Mouse (Mus musculus): ENCODE measurements around the gene Nol9. TPM values are rescaled to one million over a fixed set of nuclear protein-coding genes. Genes with fewer than 3 reads are reported as not detected.

The Nol9 gene
- polyA plus RNA-seq, 1 experiment: 29.2 TPM

DNA sequence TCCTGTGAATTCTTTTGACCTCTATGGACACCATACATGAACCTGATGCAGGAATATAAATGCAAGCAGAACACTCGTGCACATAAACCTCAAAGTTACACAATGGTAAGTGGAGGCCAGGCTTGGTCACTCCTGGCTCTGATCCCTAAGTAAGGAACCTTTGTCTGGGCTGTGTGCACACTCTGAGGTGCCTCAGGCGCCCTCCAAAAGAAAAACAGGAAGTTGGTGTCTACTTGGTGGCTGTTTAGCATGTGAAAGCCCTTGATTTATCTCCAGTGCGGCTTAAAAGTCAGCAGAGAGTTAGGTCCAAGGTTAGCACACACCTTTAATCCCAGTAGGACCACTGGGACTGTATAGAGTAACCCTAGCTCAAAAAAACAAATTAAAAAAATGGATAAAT is 39.6 kb upstream of the Nol9 start:
- peaks cover 2% of the 10 kb centered on the region; the same call in 1 of the 2 replicates for H3K4me1 ChIP-seq (ENCODE audit: control insufficient read depth, insufficient read depth, low read length)
- no peak overlapping the region for H3K4me3 ChIP-seq (ENCODE audit: insufficient read depth, low read length)
- TF ChIP-seq CTCF (IDR thresholded peaks at IDR 0.05; ENCODE audit: borderline replicate concordance, insufficient read depth, low read length) (no peak), POLR2A (IDR thresholded peaks at IDR 0.05; ENCODE audit: low read depth, low read length) (no peak)
- H3K27ac ChIP-seq (ENCODE audit: insufficient read depth, low read length): no peak overlapping the region

GRCm38 (mm10) chr4:152000906-152001305 is 38.2 kb upstream of the Nol9 start:
- TF ChIP-seq CTCF (IDR thresholded peaks at IDR 0.05; ENCODE audit: borderline replicate concordance, insufficient read depth, low read length): no peak
- no peak for TF ChIP-seq POLR2A (IDR thresholded peaks at IDR 0.05; ENCODE audit: low read depth, low read length)
- Histone ChIP-seq H3K27ac (ENCODE audit: insufficient read depth, low read length) (no peak overlapping the region), H3K4me1 (ENCODE audit: control insufficient read depth, insufficient read depth, low read length) (peaks cover 2% of the 10 kb centered on the region; the same call in 1 of the 2 replicates)

GRCm38 (mm10) chr4:152001335-152001734 is 37.8 kb upstream of the Nol9 start:
- H3K4me3 ChIP-seq (ENCODE audit: insufficient read depth, low read length): no peak overlapping the region
- H3K27ac ChIP-seq (ENCODE audit: insufficient read depth, low read length): no peak overlapping the region
- TF ChIP-seq CTCF (IDR thresholded peaks at IDR 0.05; ENCODE audit: borderline replicate concordance, insufficient read depth, low read length) (no peak), POLR2A (IDR thresholded peaks at IDR 0.05; ENCODE audit: low read depth, low read length) (no peak)
- H3K4me1 ChIP-seq (ENCODE audit: control insufficient read depth, insufficient read depth, low read length): peaks cover 2% of the 10 kb centered on the region; the same call in 1 of the 2 replicates

More at GRCm38 (mm10) chr4:152000906-152001305, 38.2 kb upstream of the Nol9 start:
- H3K4me3 ChIP-seq (ENCODE audit: insufficient read depth, low read length): no peak overlapping the region

DNA sequence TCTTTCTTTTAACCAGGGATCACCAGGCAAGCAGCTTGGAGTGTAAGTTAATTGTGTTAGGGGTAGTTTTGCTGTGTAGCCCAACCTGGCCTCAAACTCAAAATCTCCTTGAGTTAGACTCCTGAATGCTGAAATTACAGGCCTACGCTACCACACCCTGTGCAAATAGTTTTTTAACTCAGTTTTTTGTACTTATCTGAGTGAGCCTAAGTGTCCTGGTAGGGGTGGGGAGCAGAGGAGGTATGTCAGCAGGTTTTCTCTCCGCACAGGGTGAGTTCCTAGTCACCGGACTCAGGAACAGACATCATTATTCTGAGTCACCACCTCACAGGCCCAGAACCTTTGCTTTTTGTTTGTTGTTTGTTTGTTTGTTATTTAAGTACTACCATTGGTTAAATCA is 37.1 kb upstream of the Nol9 start:
- no peak overlapping the region for H3K4me3 ChIP-seq (ENCODE audit: insufficient read depth, low read length)

GRCm38 (mm10) chr4:152006137-152006536 is 33.0 kb upstream of the Nol9 start:
- TF ChIP-seq POLR2A (IDR thresholded peaks at IDR 0.05; ENCODE audit: low read depth, low read length) (no peak), CTCF (IDR thresholded peaks at IDR 0.05; ENCODE audit: borderline replicate concordance, insufficient read depth, low read length) (no peak)
- H3K4me3 ChIP-seq (ENCODE audit: insufficient read depth, low read length): no peak overlapping the region
- no peak overlapping the region for H3K27ac ChIP-seq (ENCODE audit: insufficient read depth, low read length)
- peaks cover 9% of the 10 kb centered on the region for H3K4me1 ChIP-seq (ENCODE audit: control insufficient read depth, insufficient read depth, low read length)

More for the DNA sequence above, 37.1 kb upstream of the Nol9 start:
- Histone ChIP-seq H3K27ac (ENCODE audit: insufficient read depth, low read length) (no peak overlapping the region), H3K4me1 (ENCODE audit: control insufficient read depth, insufficient read depth, low read length) (peaks cover 5% of the 10 kb centered on the region)
- no peak for TF ChIP-seq CTCF (IDR thresholded peaks at IDR 0.05; ENCODE audit: borderline replicate concordance, insufficient read depth, low read length)

DNA sequence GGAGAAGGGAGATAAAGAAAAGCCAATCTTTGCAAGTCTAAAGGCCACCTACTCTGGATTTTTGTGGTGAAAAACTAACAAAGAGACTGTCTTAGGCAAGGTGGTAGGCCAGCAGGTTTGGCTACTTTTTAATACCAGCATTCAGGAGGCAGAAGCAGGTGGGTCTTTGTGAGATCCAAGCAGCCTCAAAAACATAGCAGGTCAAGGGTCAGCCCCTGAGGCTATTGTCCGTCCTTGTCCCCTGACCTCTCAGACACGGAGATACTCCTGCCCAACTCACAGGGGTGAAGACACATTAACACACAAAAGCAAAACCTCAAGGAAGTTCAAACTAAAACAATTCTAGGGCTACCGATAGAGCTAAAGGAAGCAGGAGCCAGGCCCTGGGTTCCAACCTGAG is 32.3 kb upstream of the Nol9 start:
- no peak for TF ChIP-seq POLR2A (IDR thresholded peaks at IDR 0.05; ENCODE audit: low read depth, low read length)
- no peak for TF ChIP-seq CTCF (IDR thresholded peaks at IDR 0.05; ENCODE audit: borderline replicate concordance, insufficient read depth, low read length)
- H3K4me1 ChIP-seq (ENCODE audit: control insufficient read depth, insufficient read depth, low read length): peaks cover 9% of the 10 kb centered on the region
- H3K4me3 ChIP-seq (ENCODE audit: insufficient read depth, low read length): no peak overlapping the region
- 0 out of 2 replicates have a peak overlapping the region, but pooled peaks have one; percentile 74 for H3K27ac ChIP-seq (ENCODE audit: insufficient read depth, low read length)

GRCm38 (mm10) chr4:152007481-152008147 is 31.5 kb upstream of the Nol9 start:
- TF ChIP-seq POLR2A (IDR thresholded peaks at IDR 0.05; ENCODE audit: low read depth, low read length): peak; percentile 67
- TF ChIP-seq CTCF (IDR thresholded peaks at IDR 0.05; ENCODE audit: borderline replicate concordance, insufficient read depth, low read length): no peak
- Histone ChIP-seq H3K4me3 (ENCODE audit: insufficient read depth, low read length) (peak overlapping the region; percentile 49; the same call in 1 of the 2 replicates), H3K27ac (ENCODE audit: insufficient read depth, low read length) (peak overlapping the region; percentile 74), H3K4me1 (ENCODE audit: control insufficient read depth, insufficient read depth, low read length) (peaks cover 9% of the 10 kb centered on the region)

- Histone ChIP-seq H3K4me1 (ENCODE audit: control insufficient read depth, insufficient read depth, low read length) (peaks cover 9% of the 10 kb centered on the region), H3K27ac (ENCODE audit: insufficient read depth, low read length) (peak overlapping the region; percentile 74), H3K4me3 (ENCODE audit: insufficient read depth, low read length) (peak overlapping the region; percentile 49)
- TF ChIP-seq POLR2A (IDR thresholded peaks at IDR 0.05; ENCODE audit: low read depth, low read length): no peak
- TF ChIP-seq CTCF (IDR thresholded peaks at IDR 0.05; ENCODE audit: borderline replicate concordance, insufficient read depth, low read length): no peak
These were observed 31.0 kb upstream of the Nol9 start for GRCm38 (mm10) chr4:152008148-152008500.

- TF ChIP-seq POLR2A (IDR thresholded peaks at IDR 0.05; ENCODE audit: low read depth, low read length): peak; percentile 98
- TF ChIP-seq CTCF (IDR thresholded peaks at IDR 0.05; ENCODE audit: borderline replicate concordance, insufficient read depth, low read length): no peak
- Histone ChIP-seq H3K4me3 (ENCODE audit: insufficient read depth, low read length) (peak within 1 kb of the TSS; percentile 84), H3K4me1 (ENCODE audit: control insufficient read depth, insufficient read depth, low read length) (peaks cover 9% of the 10 kb centered on the region), H3K27ac (ENCODE audit: insufficient read depth, low read length) (peak within 1 kb of the TSS; percentile 74)
These were observed 30.5 kb upstream of the Nol9 start, which contains the start of gene Klhl21 for GRCm38 (mm10) chr4:152008622-152009075. Gene Klhl21 (plus strand): TSS chr4:152008803.

Measured in embryonic fibroblast, embryonic 13.5 days (primary cell).